Mouse (Mus musculus) 3T3-L1 (cell line): Measurements from ENCODE around the gene Lrrc72.

Experiments
- DNase-seq: peaks from one replicate; pipeline ENCODE4 v3.0.0-alpha.2; 2015; ENCODE audit warnings: low read depth, low spot score

Lrrc72 gene

GRCm38 (mm10) chr12:36190343-36190742 is 62.9 kb downstream of the Lrrc72 start:
- no peak for DNase-seq

GRCm38 (mm10) chr12:36189610-36190009 is 63.6 kb downstream of the Lrrc72 start:
- DNase-seq, result no peak

DNA sequence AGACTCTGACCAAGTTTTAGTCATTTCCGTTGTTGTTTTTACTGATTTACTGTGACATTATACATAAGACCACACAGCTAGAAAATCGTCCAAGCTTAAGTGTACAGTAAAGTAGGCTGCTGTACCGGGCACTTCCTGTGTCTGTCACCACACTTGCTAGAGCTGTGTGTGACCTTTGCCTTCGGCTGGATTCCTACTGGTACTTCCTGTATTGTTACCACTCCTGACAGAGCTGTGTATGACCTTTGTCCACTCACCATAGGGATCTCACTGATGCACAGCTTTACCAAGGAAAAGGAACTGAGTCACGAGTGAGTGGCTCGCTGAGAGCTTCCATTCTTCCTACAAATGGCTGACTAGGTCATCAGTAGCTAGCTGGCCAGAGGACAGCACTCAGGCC is 66.1 kb downstream of the Lrrc72 start:
- DNase-seq, result no peak

GRCm38 (mm10) chr12:36182570-36182969 is 70.6 kb downstream of the Lrrc72 start:
- no peak for DNase-seq

DNA sequence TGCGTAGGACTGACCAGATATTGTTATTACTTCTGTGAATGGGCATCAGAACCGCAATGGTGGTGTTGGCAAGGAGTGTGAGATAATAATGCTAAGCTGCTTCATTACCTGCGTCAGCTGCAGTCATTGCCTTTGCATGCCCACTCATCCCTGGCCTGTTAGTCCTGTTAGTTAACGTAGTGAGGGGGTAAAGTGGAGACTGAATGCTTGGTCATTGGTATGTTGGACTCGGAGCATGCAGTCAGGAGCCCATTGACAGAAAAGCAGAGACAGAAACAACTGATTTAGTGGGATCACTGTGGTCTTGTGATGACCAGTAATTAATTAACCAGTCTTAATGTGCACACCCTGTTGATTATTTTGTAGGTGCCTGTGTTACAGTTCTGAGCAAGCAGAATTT is 76.0 kb downstream of the Lrrc72 start:
- no peak for DNase-seq

DNA sequence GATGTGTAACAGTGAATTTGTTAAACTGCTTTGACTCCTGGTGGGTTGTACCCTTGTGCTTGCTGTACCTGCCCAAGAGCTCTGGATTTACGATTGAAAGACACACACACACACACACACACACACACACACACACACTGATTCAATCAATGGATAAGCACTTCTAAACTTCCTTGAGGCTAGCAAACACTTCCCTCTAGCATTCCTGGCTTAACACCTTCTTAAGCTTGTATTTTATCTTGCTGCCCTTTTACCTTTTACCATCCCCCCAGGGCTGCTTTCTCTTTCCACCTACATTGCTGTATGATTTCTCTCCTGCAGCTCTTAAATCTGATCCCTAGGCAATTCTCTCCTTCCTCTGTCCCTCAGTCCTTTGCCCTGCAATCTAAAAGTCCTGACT is 87.9 kb downstream of the Lrrc72 start:
- no peak for DNase-seq

- DNase-seq, result no peak
These were observed 88.9 kb downstream of the Lrrc72 start for GRCm38 (mm10) chr12:36164126-36164791.
